Mouse (Mus musculus): Measurements from ENCODE around the gene Klra17. TPM values are rescaled to one million over a fixed set of nuclear protein-coding genes. Genes with fewer than 3 reads are reported as not detected.
"Not testable (repeated sequence)": the region's sequence is repeated elsewhere in the genome, so short reads cannot be mapped to it uniquely, and the experiment has no call there.

Gene Klra17
- polyA plus RNA-seq, 1 experiment = 0.02 TPM

GRCm38 (mm10) chr6:129824004-129824403 lies 52.5 kb downstream of the Klra17 start:
- H3K27me3 ChIP-seq (ENCODE audit: control insufficient read depth, insufficient read depth, insufficient read length) = no peaks in the 10 kb centered on the region
- no peak overlapping the region for H3K4me3 ChIP-seq (ENCODE audit: insufficient read depth, poor library complexity, severe bottlenecking)
- TF ChIP-seq FOSL1 (IDR thresholded peaks at IDR 0.05; ENCODE audit: insufficient read depth, low read length, poor library complexity, severe bottlenecking) = no peak
- no peak for TF ChIP-seq MYOG (IDR thresholded peaks at IDR 0.05; ENCODE audit: control insufficient read depth, extremely low read depth, insufficient read length)
- TF ChIP-seq MAX (IDR thresholded peaks at IDR 0.05) = no peak
- TF ChIP-seq CEBPB (IDR thresholded peaks at IDR 0.05; ENCODE audit: low read depth) = no peak
- no peak for TF ChIP-seq MYOD1 (IDR thresholded peaks at IDR 0.05; ENCODE audit: control insufficient read depth, insufficient read length, low read depth)
- TF ChIP-seq CTCF (IDR thresholded peaks at IDR 0.05; ENCODE audit: control insufficient read depth, insufficient read depth, insufficient read length) = no peak
- TF ChIP-seq USF1 (IDR thresholded peaks at IDR 0.05; ENCODE audit: low read depth) = no peak
- H3K36me3 ChIP-seq (ENCODE audit: control insufficient read depth, insufficient read depth) = no peaks in the 10 kb centered on the region
- no peaks in the 10 kb centered on the region for H3K79me2 ChIP-seq (ENCODE audit: control insufficient read depth, insufficient read depth)
- H3K79me3 ChIP-seq (ENCODE audit: low read depth) = no peaks in the 10 kb centered on the region
- H3ac ChIP-seq (ENCODE audit: control insufficient read depth, insufficient read length, low read depth) = no peak overlapping the region

GRCm38 (mm10) chr6:129817731-129818130 lies 58.7 kb downstream of the Klra17 start:
- H3K4me3 ChIP-seq (ENCODE audit: insufficient read depth, poor library complexity, severe bottlenecking) = no peak overlapping the region
- TF ChIP-seq CEBPB (IDR thresholded peaks at IDR 0.05; ENCODE audit: low read depth) (no peak), CTCF (IDR thresholded peaks at IDR 0.05; ENCODE audit: control insufficient read depth, insufficient read depth, insufficient read length) (no peak), MYOG (IDR thresholded peaks at IDR 0.05; ENCODE audit: control insufficient read depth, extremely low read depth, insufficient read length) (no peak), MAX (IDR thresholded peaks at IDR 0.05) (no peak), FOSL1 (IDR thresholded peaks at IDR 0.05; ENCODE audit: insufficient read depth, low read length, poor library complexity, severe bottlenecking) (no peak), USF1 (IDR thresholded peaks at IDR 0.05; ENCODE audit: low read depth) (no peak), MYOD1 (IDR thresholded peaks at IDR 0.05; ENCODE audit: control insufficient read depth, insufficient read length, low read depth) (no peak)
- H3K27me3 ChIP-seq (ENCODE audit: control insufficient read depth, insufficient read depth, insufficient read length) = no peaks in the 10 kb centered on the region
- no peaks in the 10 kb centered on the region for H3K79me3 ChIP-seq (ENCODE audit: low read depth)
- H3ac ChIP-seq (ENCODE audit: control insufficient read depth, insufficient read length, low read depth) = no peak overlapping the region
- no peaks in the 10 kb centered on the region for H3K36me3 ChIP-seq (ENCODE audit: control insufficient read depth, insufficient read depth)
- no peaks in the 10 kb centered on the region for H3K79me2 ChIP-seq (ENCODE audit: control insufficient read depth, insufficient read depth)

DNA sequence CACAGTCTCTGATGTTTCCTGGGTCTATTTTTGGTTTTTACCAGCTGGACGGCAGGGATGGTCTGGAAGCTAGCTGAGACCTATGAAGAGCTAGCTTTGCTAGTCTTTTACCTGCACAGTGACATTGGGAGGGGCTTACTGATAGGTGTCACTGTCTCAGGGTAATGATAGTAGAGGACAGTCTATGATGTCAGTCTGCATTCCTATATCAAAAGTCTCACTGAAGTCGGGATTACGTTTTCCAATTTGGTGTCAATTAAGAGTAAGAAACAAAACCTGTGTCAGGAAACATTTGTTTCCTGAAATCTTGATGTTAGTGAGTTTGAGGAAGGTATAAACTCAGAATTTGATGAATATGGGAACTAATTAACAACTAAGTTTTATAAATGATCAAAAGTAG lies 92.3 kb downstream of the Klra17 start, which contains the start of gene Gm156:
Gm156 (minus strand) TSS at position 101 of the 400 bp plus-strand sequence.
- not testable (repeated sequence) for H3K79me3 ChIP-seq (ENCODE audit: low read depth); H3K27me3 ChIP-seq (ENCODE audit: control insufficient read depth, insufficient read depth, insufficient read length); H3K36me3 ChIP-seq (ENCODE audit: control insufficient read depth, insufficient read depth); H3K79me2 ChIP-seq (ENCODE audit: control insufficient read depth, insufficient read depth); H3K4me3 ChIP-seq (ENCODE audit: insufficient read depth, poor library complexity, severe bottlenecking); H3ac ChIP-seq (ENCODE audit: control insufficient read depth, insufficient read length, low read depth)

Other genes with a start within 250 kb of the Klra17 start
- not detected for gene Klrc3, start 233.3 kb downstream of the Klra17 start, polyA plus RNA-seq (2012; fragmentation: generic; extraction: Trizol)
- not detected for gene Klrc2, start 216.0 kb downstream of the Klra17 start, polyA plus RNA-seq (2012; fragmentation: generic; extraction: Trizol)
- not detected for gene Klrc1, start 197.7 kb downstream of the Klra17 start, polyA plus RNA-seq (2012; fragmentation: generic; extraction: Trizol)
- gene Klri1, start 159.5 kb downstream of the Klra17 start, polyA plus RNA-seq (2012; fragmentation: generic; extraction: Trizol) = not detected
- not detected for gene Klri2, start 136.2 kb downstream of the Klra17 start, polyA plus RNA-seq (2012; fragmentation: generic; extraction: Trizol)
- not detected for gene Gm156, start 92.4 kb downstream of the Klra17 start, polyA plus RNA-seq (2012; fragmentation: generic; extraction: Trizol)
- gene Gm17631, start 14.0 kb downstream of the Klra17 start, polyA plus RNA-seq (2012; fragmentation: generic; extraction: Trizol) = not detected
- gene Klra5, start 41.0 kb upstream of the Klra17 start, polyA plus RNA-seq (2012; fragmentation: generic; extraction: Trizol) = not detected
- not detected for gene Klra6, start 150.3 kb upstream of the Klra17 start, polyA plus RNA-seq (2012; fragmentation: generic; extraction: Trizol)
- not detected for gene Klra4, start 190.6 kb upstream of the Klra17 start, polyA plus RNA-seq (2012; fragmentation: generic; extraction: Trizol)

All from C2C12 (cell line).